Mouse (Mus musculus): ENCODE measurements around the gene Slc30a9.

DNA sequence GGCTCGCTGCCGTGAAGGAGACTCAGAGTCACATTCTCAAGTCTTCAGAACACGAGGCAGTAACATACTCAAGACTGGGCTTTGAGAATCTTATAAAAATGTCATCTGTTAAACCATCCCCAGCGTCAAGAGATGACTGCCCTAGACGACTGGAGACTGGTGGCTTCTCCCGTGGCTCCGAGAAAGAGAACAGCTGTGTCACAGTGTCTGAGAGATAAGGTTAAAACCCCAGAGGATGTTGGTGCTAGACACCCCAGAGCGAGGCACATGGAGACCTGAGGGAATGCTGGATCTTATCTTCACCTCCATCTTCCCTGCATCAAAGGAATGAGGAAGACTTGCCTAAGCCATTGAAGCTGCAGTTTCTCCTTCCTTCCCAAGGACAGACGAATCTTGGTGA lies 98.2 kb downstream of the Slc30a9 start:
- no peak for TF ChIP-seq CTCF (IDR thresholded peaks at IDR 0.05; ENCODE audit: insufficient read depth, low read length)
- no peak for TF ChIP-seq POLR2A (IDR thresholded peaks at IDR 0.05; ENCODE audit: borderline replicate concordance, extremely low read depth, low read depth, low read length)

Measured in lung, adult 2 months (tissue).